Mouse (Mus musculus): ENCODE data around the gene Rtn4rl1. TPM values are rescaled to one million over a fixed set of nuclear protein-coding genes. Genes with fewer than 3 reads are reported as not detected.

Rtn4rl1 gene
- polyA plus RNA-seq, 1 experiment from 2014 or later = 4.2 TPM

DNA sequence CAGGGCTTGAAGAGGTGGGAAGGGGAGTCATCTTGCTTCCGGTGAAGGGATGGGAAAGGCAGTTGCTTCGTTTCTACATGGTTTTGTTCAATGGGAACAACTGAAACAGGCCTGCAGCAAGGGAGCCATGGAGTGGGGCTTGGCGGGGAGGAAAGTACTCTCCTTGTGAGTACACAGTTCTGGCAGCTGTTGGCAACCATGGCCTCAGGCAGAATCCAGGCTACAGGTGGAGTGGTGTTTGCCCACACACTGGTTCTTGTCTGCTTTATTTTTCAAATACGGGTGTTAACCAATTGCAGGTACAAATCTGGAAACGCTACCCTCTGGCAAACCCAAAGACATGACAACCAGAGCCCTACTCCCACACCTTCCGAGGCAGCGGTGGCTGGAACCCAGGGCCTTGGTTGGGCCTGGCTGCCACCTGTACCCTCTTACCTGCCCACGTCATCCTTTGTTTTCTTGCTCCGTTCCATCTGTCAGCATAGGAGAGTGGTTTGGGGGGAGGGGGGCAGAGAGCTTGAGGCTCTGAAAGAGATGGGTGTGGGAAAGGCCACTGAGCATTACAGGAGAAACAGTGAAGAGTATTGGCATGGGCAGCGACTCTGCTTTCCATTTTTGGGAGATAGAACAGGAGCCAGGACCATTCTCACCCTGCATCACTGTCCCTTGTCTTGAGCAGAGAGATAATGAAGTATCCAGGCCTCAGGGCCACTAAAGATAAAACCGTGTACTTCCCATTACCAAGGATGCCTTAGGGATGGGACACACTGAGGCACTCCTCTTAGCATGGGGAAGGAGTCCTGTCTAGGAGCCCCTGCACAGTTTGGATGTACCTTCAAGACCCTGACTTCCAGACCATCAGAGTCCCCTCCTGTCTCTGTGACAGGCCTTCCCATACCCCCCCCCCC is 51.0 kb downstream of the Rtn4rl1 start:
- WGBS = 84% methylated on average over 11 of the region's 11 CpGs
- Histone ChIP-seq H3K27ac (ENCODE audit: low read depth, low read length) (no peak overlapping the region), H3K36me3 (ENCODE audit: control insufficient read depth, insufficient read depth, low read length) (no peaks in the 10 kb centered on the region), H3K4me3 (ENCODE audit: low read length) (no peak overlapping the region), H3K27me3 (ENCODE audit: control insufficient read depth, insufficient read depth, low read length) (no peaks in the 10 kb centered on the region), H3K9me3 (ENCODE audit: control insufficient read depth, low read length) (no peaks in the 10 kb centered on the region), H3K4me2 (replicated peaks; ENCODE audit: low read depth, low read length) (no peak overlapping the region), H3K4me1 (ENCODE audit: control insufficient read depth, insufficient read depth, low read length) (peaks cover 3% of the 10 kb centered on the region; the same call in 1 of the 2 replicates), H3K9ac (ENCODE audit: low read depth, low read length) (no peak overlapping the region)
- no peak for ATAC-seq (ENCODE audit: low FRiP score, low TSS enrichment)

DNA sequence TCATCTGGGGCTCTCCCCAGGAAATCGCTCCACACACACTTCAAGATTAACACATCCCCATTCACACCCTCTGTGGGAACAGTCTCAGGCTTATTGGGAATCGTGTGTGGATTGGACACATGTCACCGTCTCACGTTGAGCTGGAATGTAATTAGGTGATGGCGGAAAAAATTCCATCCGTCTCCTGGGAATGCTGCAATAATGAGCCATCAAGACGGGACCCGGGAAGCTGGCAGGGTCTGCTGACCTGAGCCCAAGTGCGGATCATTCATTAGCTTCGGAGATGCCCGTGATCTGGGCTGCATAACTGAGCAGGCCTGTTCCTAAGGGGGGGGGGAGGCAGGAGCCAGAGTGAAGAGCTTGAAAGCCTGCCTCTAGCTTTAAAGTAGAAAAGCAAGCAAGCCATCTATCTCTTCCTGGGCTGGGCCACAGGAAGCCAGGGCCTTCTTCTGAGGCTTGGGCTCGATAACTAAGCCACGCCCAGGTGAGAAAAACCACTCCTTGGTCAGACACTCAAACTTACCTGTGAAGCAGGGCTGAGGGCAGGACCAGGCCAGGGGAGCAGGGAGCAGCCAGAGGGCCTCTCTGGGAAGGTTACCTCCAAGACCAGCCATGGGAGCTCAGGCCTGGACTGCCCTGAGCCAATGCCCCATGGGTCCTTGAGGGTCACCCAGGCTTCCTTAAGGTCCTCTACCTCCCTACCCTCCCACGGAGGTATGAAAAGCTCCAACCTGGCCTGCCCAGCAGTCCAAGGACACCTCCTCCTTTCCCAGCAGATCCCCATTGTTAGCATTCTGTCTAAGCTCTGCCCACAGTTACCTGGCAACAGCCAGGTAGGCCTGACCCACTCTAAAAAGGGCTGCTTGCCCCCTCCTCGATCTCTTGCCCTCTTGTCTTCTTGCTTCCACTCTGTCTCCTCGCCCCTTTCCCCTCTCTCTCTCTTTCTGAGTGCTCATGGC is 52.1 kb downstream of the Rtn4rl1 start:
- Histone ChIP-seq H3K27ac (ENCODE audit: low read depth, low read length) (no peak overlapping the region), H3K36me3 (ENCODE audit: control insufficient read depth, insufficient read depth, low read length) (no peaks in the 10 kb centered on the region), H3K4me3 (ENCODE audit: low read length) (no peak overlapping the region), H3K27me3 (ENCODE audit: control insufficient read depth, insufficient read depth, low read length) (no peaks in the 10 kb centered on the region), H3K4me2 (replicated peaks; ENCODE audit: low read depth, low read length) (no peak overlapping the region), H3K9me3 (ENCODE audit: control insufficient read depth, low read length) (no peaks in the 10 kb centered on the region), H3K9ac (ENCODE audit: low read depth, low read length) (no peak overlapping the region), H3K4me1 (ENCODE audit: control insufficient read depth, insufficient read depth, low read length) (peaks cover 3% of the 10 kb centered on the region; the same call in 1 of the 2 replicates)
- ATAC-seq (ENCODE audit: low FRiP score, low TSS enrichment) = no peak
- 60% methylated on average over 16 of the region's 16 CpGs for WGBS

DNA sequence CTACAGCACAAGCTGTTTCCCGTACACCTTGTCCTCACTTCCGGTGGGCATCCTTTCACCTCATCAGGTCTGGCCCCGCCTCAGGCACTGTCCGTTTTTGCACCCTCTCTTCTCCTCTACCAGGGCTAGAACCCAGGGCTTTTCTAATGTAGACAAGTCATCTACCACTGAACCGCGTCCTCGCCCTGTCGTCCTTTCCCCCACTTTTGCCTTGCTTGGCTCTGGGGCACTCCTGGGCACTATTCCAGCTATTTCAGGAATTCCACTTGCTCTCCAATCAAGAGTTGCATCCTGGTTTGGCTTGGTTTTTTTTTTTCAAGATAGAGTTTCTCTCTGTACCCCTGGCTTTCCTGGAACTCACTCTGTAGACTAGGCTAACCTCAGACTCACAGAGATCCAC is 53.0 kb downstream of the Rtn4rl1 start:
- no peaks in the 10 kb centered on the region for H3K9me3 ChIP-seq (ENCODE audit: control insufficient read depth, low read length)
- H3K4me1 ChIP-seq (ENCODE audit: control insufficient read depth, insufficient read depth, low read length) = peaks cover 3% of the 10 kb centered on the region; the same call in 1 of the 2 replicates
- no peak overlapping the region for H3K4me3 ChIP-seq (ENCODE audit: low read length)
- no peak overlapping the region for H3K4me2 ChIP-seq (replicated peaks; ENCODE audit: low read depth, low read length)
- no peaks in the 10 kb centered on the region for H3K36me3 ChIP-seq (ENCODE audit: control insufficient read depth, insufficient read depth, low read length)
- H3K27ac ChIP-seq (ENCODE audit: low read depth, low read length) = no peak overlapping the region
- WGBS = 84% methylated on average over 8 of the region's 8 CpGs
- no peak for ATAC-seq (ENCODE audit: low FRiP score, low TSS enrichment)
- H3K27me3 ChIP-seq (ENCODE audit: control insufficient read depth, insufficient read depth, low read length) = no peaks in the 10 kb centered on the region
- H3K9ac ChIP-seq (ENCODE audit: low read depth, low read length) = no peak overlapping the region

DNA sequence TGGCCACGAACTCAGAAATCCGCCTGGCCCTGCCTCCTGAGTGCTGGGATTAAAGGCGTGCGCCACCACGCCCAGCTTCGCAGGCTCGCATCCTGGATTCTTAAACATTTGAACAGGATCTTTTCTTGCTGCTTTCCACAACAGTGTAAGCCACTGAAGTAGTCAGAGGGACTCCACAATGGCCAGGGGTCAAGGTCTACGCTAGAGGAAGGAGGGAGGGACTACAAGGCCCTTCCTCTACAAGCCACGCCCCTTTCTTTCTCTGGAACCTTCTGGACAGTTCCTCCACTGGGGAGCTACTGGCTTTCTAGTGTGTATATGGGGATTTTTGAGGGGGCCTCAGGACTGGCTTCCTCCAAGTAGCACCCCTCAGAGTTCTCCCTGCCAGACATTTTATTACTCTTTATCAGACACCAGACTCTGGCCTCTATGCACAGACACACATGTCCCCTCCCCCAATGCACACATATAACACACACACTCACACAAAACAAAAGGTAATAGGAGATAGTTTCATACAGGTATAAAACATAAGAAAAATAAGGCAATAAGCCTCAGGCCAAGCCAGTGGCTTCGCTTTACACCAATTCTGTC is 53.7 kb downstream of the Rtn4rl1 start:
- no peak for ATAC-seq (ENCODE audit: low FRiP score, low TSS enrichment)
- H3K4me1 ChIP-seq (ENCODE audit: control insufficient read depth, insufficient read depth, low read length) = peaks cover 3% of the 10 kb centered on the region; the same call in 1 of the 2 replicates
- 92% methylated on average over 10 of the region's 10 CpGs for WGBS
- H3K36me3 ChIP-seq (ENCODE audit: control insufficient read depth, insufficient read depth, low read length) = no peaks in the 10 kb centered on the region
- H3K9me3 ChIP-seq (ENCODE audit: control insufficient read depth, low read length) = no peaks in the 10 kb centered on the region
- no peaks in the 10 kb centered on the region for H3K27me3 ChIP-seq (ENCODE audit: control insufficient read depth, insufficient read depth, low read length)
- H3K4me3 ChIP-seq (ENCODE audit: low read length) = no peak overlapping the region
- no peak overlapping the region for H3K4me2 ChIP-seq (replicated peaks; ENCODE audit: low read depth, low read length)
- H3K9ac ChIP-seq (ENCODE audit: low read depth, low read length) = no peak overlapping the region
- H3K27ac ChIP-seq (ENCODE audit: low read depth, low read length) = no peak overlapping the region

GRCm38 (mm10) chr11:75249588-75249987 is 56.0 kb downstream of the Rtn4rl1 start:
- Histone ChIP-seq H3K9ac (ENCODE audit: low read depth, low read length) (no peak overlapping the region), H3K27me3 (ENCODE audit: control insufficient read depth, insufficient read depth, low read length) (no peaks in the 10 kb centered on the region), H3K27ac (ENCODE audit: low read depth, low read length) (no peak overlapping the region), H3K9me3 (ENCODE audit: control insufficient read depth, low read length) (no peaks in the 10 kb centered on the region), H3K4me1 (ENCODE audit: control insufficient read depth, insufficient read depth, low read length) (peaks cover 5% of the 10 kb centered on the region), H3K36me3 (ENCODE audit: control insufficient read depth, insufficient read depth, low read length) (no peaks in the 10 kb centered on the region), H3K4me2 (replicated peaks; ENCODE audit: low read depth, low read length) (no peak overlapping the region), H3K4me3 (ENCODE audit: low read length) (no peak overlapping the region)
- WGBS = 85% methylated on average over 9 of the region's 9 CpGs
- ATAC-seq (ENCODE audit: low FRiP score, low TSS enrichment) = no peak

GRCm38 (mm10) chr11:75251006-75251512 is 57.5 kb downstream of the Rtn4rl1 start:
- Histone ChIP-seq H3K9me3 (ENCODE audit: control insufficient read depth, low read length) (no peaks in the 10 kb centered on the region), H3K4me2 (replicated peaks; ENCODE audit: low read depth, low read length) (no peak overlapping the region), H3K4me3 (ENCODE audit: low read length) (no peak overlapping the region), H3K9ac (ENCODE audit: low read depth, low read length) (no peak overlapping the region), H3K4me1 (ENCODE audit: control insufficient read depth, insufficient read depth, low read length) (peaks cover 10% of the 10 kb centered on the region), H3K27ac (ENCODE audit: low read depth, low read length) (no peak overlapping the region), H3K36me3 (ENCODE audit: control insufficient read depth, insufficient read depth, low read length) (no peaks in the 10 kb centered on the region), H3K27me3 (ENCODE audit: control insufficient read depth, insufficient read depth, low read length) (no peaks in the 10 kb centered on the region)
- WGBS = 73% methylated on average over 4 of the region's 4 CpGs
- ATAC-seq (ENCODE audit: low FRiP score, low TSS enrichment) = no peak

- no peaks in the 10 kb centered on the region for H3K36me3 ChIP-seq (ENCODE audit: control insufficient read depth, insufficient read depth, low read length)
- peaks cover 10% of the 10 kb centered on the region for H3K4me1 ChIP-seq (ENCODE audit: control insufficient read depth, insufficient read depth, low read length)
- WGBS = 55% methylated on average over 7 of the region's 7 CpGs
- no peaks in the 10 kb centered on the region for H3K9me3 ChIP-seq (ENCODE audit: control insufficient read depth, low read length)
- no peak overlapping the region for H3K4me2 ChIP-seq (replicated peaks; ENCODE audit: low read depth, low read length)
- no peaks in the 10 kb centered on the region for H3K27me3 ChIP-seq (ENCODE audit: control insufficient read depth, insufficient read depth, low read length)
- H3K4me3 ChIP-seq (ENCODE audit: low read length) = no peak overlapping the region
- H3K27ac ChIP-seq (ENCODE audit: low read depth, low read length) = no peak overlapping the region
- ATAC-seq (ENCODE audit: low FRiP score, low TSS enrichment) = no peak
- no peak overlapping the region for H3K9ac ChIP-seq (ENCODE audit: low read depth, low read length)
Observed at GRCm38 (mm10) chr11:75251557-75252070, 58.0 kb downstream of the Rtn4rl1 start.

DNA sequence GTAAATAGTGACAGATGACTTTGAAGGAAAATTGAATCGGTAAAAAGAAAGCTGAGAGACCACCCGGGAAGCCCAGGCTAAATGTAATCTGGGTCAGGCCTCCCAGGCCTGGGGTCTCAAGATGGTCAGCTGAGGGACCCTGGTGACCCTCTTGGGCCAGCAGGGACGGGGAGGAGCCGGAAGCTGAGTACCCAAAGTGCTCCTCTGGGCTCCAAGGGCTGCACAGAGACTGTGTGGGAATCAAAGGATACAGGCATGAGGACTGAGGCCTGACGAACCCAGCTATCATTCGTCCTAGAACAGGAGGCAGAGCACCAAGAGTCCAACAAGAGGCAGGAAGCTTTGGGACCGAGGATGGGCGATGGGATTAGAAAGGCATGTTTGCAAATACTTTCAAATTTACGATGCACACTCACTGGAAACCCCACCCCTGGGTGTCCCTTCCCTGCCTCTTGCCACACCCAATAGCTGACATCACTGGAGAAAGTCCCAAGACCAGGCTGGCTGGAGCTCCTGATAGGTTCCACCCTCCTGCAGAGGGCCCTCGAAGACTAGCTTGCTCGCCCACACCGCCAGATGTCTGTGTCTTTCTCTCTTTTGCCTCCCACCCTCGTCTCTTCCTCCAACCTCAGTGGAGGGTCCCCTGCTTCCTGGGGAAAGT is 60.8 kb downstream of the Rtn4rl1 start:
- Histone ChIP-seq H3K4me2 (replicated peaks; ENCODE audit: low read depth, low read length) (no peak overlapping the region), H3K4me3 (ENCODE audit: low read length) (no peak overlapping the region), H3K27ac (ENCODE audit: low read depth, low read length) (peak overlapping the region; percentile 12; the same call in 1 of the 2 replicates), H3K9ac (ENCODE audit: low read depth, low read length) (no peak overlapping the region), H3K27me3 (ENCODE audit: control insufficient read depth, insufficient read depth, low read length) (no peaks in the 10 kb centered on the region), H3K9me3 (ENCODE audit: control insufficient read depth, low read length) (no peaks in the 10 kb centered on the region), H3K4me1 (ENCODE audit: control insufficient read depth, insufficient read depth, low read length) (peaks cover 8% of the 10 kb centered on the region; the same call in 1 of the 2 replicates), H3K36me3 (ENCODE audit: control insufficient read depth, insufficient read depth, low read length) (no peaks in the 10 kb centered on the region)
- WGBS = 51% methylated on average over 13 of the region's 13 CpGs
- ATAC-seq (ENCODE audit: low FRiP score, low TSS enrichment) = no peak

All from kidney, embryonic 14.5 days (tissue).